Mouse (Mus musculus): ENCODE data around the gene Efnb2.

The Efnb2 gene

DNA sequence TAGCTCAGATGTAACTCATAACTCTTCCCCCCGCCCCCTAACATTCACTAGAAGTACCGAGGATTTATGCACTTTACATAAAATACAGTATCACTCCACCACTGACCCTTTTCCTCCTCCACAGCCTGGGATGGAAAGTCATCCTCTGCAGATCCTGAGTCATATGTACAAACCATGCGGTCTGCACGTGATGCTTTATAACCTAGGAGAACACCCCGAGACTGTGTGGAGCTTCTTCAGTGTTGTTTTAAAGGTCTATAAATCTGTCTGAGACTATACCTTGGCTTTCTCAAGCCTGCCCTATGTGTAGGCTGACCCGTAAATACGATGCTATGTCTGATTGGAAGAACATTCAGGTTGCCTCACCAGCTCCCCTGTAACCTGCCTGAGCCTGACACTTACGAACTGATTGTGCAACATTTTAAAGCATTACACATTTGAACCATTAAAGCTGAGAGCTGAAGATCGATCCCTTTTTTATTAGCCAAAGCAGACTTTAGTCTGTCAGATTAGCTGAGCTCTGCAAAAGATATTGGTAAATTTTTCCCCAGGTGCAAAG lies 92.7 kb downstream of the Efnb2 start:
- no peak for DNase-seq (ENCODE audit: low read depth)

All from induced T-regulatory cell, adult 2 months (primary cell).